Mouse (Mus musculus) gastrocnemius, postnatal 36 days (tissue): ENCODE results near the gene Gpha2. TPM values are rescaled to one million over a fixed set of nuclear protein-coding genes. Genes with fewer than 3 reads are reported as not detected.

Experiments
- DNase-seq, 2 experiments: peaks; one replicate each; pipeline ENCODE4 v3.0.0; 2022
- intact Hi-C: fragments of 180-260 bp; cut with DNase I; formaldehyde crosslinking; loops from one replicate; pipeline ENCODE4 v1.15.1; 2025
- total RNA-seq, 2 experiments: library from RNA; stranded (reverse); gene quantifications; 2 replicates each; pipeline ENCODE4 v1.2.3; 2021

Gpha2 gene
- total RNA-seq, 2 experiments from 2014 or later, result not detected

- DNase-seq, result no peak
- intact Hi-C loops, result no loop called here
These were observed 14.5 kb downstream of the Gpha2 start for GRCm38 (mm10) chr19:6240725-6241124.

- peak; percentile 96 to 98 for DNase-seq
- intact Hi-C loops, result no loop called here
These were observed 15.3 kb downstream of the Gpha2 start, which contains the start of gene Atg2a for GRCm38 (mm10) chr19:6241274-6242107. TSS of gene Atg2a (plus strand) at chr19:6241668.

DNA sequence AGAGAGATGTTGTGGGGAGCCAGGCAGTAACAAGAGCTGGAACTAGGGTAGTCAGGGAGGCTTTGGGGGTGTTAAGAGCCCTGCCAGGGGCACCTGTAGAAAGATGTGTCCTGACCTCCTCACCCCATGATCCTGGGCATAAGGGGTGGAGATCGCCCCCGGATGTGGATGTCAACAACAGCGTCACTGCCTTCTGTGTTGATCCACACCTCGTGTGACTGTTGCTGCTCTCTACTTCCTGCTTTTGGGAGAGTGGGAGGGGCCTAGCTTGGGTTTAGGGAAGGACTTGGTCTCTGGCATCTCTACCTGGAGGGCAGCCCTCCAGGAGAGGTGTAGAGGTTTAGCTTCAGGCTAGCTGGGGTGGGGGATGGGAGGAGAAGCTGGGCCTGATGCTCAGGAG, 16.1 kb downstream of the Gpha2 start:
- intact Hi-C loops, result no loop called here
- no peak for DNase-seq

DNA sequence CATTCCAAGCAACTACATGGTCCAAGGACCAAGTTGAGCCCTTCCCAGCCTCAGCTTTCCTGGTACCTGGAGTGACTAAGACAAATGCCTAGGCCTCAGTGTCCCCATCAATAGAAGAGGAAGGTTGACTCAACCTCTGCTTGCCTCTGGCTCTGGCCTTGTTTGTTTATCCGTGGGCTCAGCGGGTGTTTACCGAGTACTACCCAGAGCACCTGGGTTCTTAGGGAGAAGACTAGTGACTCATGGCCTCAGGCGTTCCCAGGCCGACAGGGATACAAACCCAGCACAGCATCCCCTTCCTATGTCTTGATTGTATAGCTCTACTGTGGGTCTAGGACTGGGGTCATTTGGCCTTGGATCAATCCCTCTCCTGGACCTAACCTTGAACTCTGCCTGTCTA, 17.0 kb downstream of the Gpha2 start:
- DNase-seq, result no peak
- intact Hi-C loops, result no loop called here

GRCm38 (mm10) chr19:6245806-6246205, 19.6 kb downstream of the Gpha2 start:
- intact Hi-C loops, result loop anchor here (5.0 kb wide), 1 partner anchor 701 kb away; no protein-coding TSS in a partner anchor
- no peak for DNase-seq

GRCm38 (mm10) chr19:6247526-6248300, 21.5 kb downstream of the Gpha2 start:
- intact Hi-C loops, result loop anchor here (5.0 kb wide), 1 partner anchor 700 kb away; no protein-coding TSS in a partner anchor
- no peak for DNase-seq

DNA sequence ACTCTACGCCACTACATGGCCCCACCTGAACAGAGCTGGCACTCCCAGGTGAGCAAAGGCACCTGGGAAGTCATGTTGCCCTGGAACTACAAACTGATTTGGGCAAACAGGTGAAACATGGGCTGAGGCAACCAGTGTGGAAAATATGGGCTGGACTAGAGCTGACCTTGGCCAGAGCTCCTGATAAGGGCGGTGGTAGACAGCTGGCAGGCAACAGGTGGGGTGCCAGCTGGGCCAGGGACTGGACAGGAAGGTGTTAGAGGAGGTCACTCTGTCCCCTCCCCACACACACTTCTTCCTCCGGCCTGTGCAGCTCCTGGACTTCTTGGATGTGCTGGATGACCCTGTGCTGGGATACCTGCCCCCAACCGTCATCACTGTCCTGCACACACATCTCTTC, 26.8 kb downstream of the Gpha2 start:
- no peak for DNase-seq
- intact Hi-C loops, result no loop called here

GRCm38 (mm10) chr19:6260428-6260827, 34.2 kb downstream of the Gpha2 start:
- DNase-seq, result no peak
- intact Hi-C loops, result no loop called here

DNA sequence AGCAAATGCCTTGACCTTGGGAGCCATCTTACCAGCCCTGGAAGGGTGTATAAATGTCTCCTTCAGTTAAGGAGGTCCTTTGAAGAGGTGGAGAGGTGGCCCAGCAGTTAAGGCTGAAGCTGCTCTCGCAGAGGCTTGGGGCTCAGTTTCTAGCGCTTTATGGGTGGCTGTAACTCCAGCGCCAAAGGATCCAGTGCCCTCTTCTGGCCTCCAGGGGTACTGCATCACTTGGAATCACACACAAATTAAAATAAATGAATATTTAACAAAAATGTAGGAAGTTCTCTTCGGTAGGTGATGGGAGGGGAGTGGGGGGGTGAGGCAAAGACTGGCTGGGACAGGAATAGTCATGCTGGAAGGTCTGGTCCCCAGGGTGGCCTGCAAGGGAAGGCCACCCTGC, 34.8 kb downstream of the Gpha2 start:
- DNase-seq, result no peak
- intact Hi-C loops, result no loop called here

GRCm38 (mm10) chr19:6261379-6261778, 35.2 kb downstream of the Gpha2 start:
- no peak for DNase-seq
- intact Hi-C loops, result no loop called here

GRCm38 (mm10) chr19:6262222-6262621, 36.0 kb downstream of the Gpha2 start:
- intact Hi-C loops, result no loop called here
- peak; percentile 53 to 74 for DNase-seq

- intact Hi-C loops, result no loop called here
- no peak for DNase-seq
These were observed 36.8 kb downstream of the Gpha2 start for GRCm38 (mm10) chr19:6262839-6263433.

GRCm38 (mm10) chr19:6264200-6264599, 38.0 kb downstream of the Gpha2 start:
- intact Hi-C loops, result loop anchor here (2.0 kb wide), 1 partner anchor 67 kb away; no protein-coding TSS in a partner anchor
- DNase-seq, result no peak

- no peak for DNase-seq
- intact Hi-C loops, result loop anchor here (2.0 kb wide), 1 partner anchor 66 kb away; no protein-coding TSS in a partner anchor
These were observed 38.8 kb downstream of the Gpha2 start for GRCm38 (mm10) chr19:6264945-6265344.

GRCm38 (mm10) chr19:6265727-6266182, 39.6 kb downstream of the Gpha2 start:
- intact Hi-C loops, result loop anchor here (2.0 kb wide), 1 partner anchor 65 kb away; no protein-coding TSS in a partner anchor

GRCm38 (mm10) chr19:6267306-6268169, 41.4 kb downstream of the Gpha2 start:
- DNase-seq, result no peak

More at GRCm38 (mm10) chr19:6265727-6266182, 39.6 kb downstream of the Gpha2 start:
- no peak for DNase-seq

DNA sequence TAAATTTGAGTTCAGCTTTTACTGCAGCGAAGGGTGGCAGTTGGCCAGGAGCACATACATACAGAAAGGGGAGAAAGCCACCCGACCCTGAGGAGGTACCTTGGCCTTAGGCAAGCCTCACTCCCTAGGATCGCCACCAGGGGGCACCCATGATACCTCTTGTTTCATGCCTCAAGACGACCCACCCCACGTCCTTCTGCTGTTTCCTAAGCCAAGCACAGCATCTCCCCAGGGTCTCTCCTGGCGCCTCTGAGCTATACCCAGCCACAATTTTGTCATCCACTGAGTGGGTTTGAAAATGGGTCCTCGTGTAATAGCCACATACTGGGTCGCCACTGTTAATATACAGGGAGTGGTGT, 42.0 kb downstream of the Gpha2 start:
- peak; percentile 83 to 86 for DNase-seq
- intact Hi-C loops, result loop anchor here (1.0 kb wide), 1 partner anchor 36 kb away; no protein-coding TSS in a partner anchor

More at GRCm38 (mm10) chr19:6267306-6268169, 41.4 kb downstream of the Gpha2 start:
- intact Hi-C loops, result loop anchor here (1.0 kb wide), 1 partner anchor 37 kb away; no protein-coding TSS in a partner anchor

DNA sequence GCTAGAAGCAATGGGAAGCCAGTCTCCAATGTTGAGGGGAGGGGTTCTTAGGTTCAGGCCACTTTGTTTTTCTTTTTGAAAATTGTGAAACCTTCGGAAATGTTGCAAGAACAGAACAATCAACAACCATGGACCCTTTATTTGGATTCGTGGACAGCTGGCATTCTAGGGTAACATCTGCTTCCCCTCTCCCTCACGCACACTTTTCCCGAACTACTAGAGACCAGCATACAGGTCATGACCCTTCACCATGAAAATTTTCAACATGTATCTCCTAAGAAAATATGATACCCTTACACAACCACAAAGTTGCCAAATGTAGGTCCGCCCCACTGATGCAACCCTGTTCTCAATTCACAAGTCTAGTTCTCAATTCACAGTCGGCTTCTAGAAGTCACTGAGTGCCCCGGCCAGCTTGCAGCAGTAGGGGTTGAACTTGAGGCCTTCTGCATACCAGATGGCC, 42.5 kb downstream of the Gpha2 start:
- intact Hi-C loops, result loop anchor here (1.0 kb wide), 1 partner anchor 36 kb away; no protein-coding TSS in a partner anchor
- no peak for DNase-seq

DNA sequence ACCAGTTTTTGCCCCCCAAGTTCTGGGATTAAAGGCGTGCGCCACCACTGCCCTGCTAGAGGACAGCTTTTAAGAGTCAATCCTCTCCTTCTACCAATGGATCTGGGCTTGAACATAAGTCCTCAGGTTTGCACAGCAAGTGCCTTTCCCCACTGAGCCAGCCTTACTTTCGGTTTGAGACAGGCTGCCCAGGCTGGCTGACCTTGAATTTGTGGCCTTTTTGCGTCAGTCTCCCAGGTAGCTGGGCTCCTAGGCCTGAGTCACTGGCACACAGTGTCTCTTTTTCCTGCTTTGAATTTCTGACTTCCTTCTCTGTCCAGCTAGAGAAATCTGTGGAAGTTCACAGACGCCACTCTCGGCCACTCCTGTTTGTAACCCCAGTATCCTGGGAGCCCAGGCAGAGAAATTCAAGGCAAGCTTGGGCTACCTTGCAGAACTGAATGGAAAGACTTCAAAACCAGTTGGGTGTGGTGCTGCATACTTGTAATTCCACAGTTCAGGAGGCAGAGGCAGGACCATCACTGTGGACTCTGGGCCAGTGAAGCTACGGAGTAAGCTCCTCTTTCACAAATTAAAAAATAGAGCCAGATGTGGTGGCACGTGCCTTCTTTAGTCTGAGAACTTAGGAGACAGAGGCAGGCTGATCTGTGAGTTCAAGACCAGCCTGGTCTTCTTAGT, 43.8 kb downstream of the Gpha2 start:
- intact Hi-C loops, result no loop called here

More for the DNA sequence above, 43.8 kb downstream of the Gpha2 start:
- DNase-seq, result no peak
